Mouse (Mus musculus): Measurements from ENCODE around the gene Exoc4. TPM values are rescaled to one million over a fixed set of nuclear protein-coding genes. Genes with fewer than 3 reads are reported as not detected.

Gene Exoc4
- polyA plus RNA-seq, 1 experiment from 2014 or later = 11.7 TPM

DNA sequence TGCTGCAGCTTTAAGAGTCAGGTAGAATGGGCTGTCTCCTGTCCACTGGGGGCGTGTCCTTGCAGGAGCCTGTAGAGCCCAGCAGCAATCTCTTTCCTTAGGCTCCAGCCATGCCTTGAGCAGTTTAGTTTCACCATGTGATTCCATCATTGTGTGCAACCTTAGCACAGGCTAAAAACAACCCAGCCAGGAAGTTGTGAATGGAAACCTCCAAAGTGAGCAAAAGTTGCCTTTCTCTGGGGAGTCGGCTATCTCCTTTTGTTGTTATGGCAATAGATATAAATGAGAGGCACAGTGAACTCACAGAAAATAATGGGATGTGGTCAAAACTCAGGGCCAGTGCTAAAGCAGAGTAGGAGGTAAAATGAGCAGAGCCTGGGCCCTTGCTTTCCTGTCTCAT lies 565.5 kb downstream of the Exoc4 start:
- WGBS = 57% methylated on average over 2 of the region's 2 CpGs
- DNase-seq (ENCODE audit: low spot score) (no peak), ATAC-seq (no peak)
- no peaks in the 10 kb centered on the region for H3K4me1 ChIP-seq (ENCODE audit: insufficient read depth, low read depth, low read length)
- no peak overlapping the region for H3K4me2 ChIP-seq (replicated peaks; ENCODE audit: low read depth, low read length)
- no peaks in the 10 kb centered on the region for H3K27me3 ChIP-seq (replicated peaks; ENCODE audit: insufficient read depth, low read length)
- H3K9ac ChIP-seq (replicated peaks; ENCODE audit: low read depth) = no peak overlapping the region
- no peak overlapping the region for H3K27ac ChIP-seq (ENCODE audit: low read length)
- TF ChIP-seq CTCF (IDR thresholded peaks at IDR 0.05) = no peak
- no peak for TF ChIP-seq EP300 (IDR thresholded peaks at IDR 0.05)
- H3K4me3 ChIP-seq (ENCODE audit: low read depth, low read length) = no peak overlapping the region
- H3K36me3 ChIP-seq (ENCODE audit: insufficient read depth, low read length) = no peaks in the 10 kb centered on the region
- no peaks in the 10 kb centered on the region for H3K9me3 ChIP-seq (ENCODE audit: low read length)

DNA sequence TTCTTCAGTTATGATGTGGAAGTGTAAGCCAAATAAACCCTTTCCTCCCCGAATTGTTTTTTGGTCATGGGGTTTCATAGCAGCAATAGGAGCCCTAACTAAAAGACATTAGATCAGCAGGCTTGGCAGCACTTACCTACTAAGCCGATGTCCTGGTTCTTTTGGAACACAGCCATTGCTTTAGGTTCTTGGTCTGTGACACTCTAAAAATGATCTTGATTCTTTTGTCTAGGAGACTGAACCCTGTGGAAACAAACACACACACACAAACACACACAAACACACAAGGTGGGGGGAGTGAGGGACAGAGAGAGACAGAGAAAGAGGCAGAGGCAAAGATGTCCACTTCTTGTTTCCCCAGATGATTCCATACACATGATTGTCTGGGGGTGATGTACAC lies 574.3 kb downstream of the Exoc4 start:
- 82% methylated on average over 2 of the region's 2 CpGs for WGBS
- Histone ChIP-seq H3K36me3 (ENCODE audit: insufficient read depth, low read length) (no peaks in the 10 kb centered on the region), H3K27ac (ENCODE audit: low read length) (no peak overlapping the region), H3K4me2 (replicated peaks; ENCODE audit: low read depth, low read length) (no peak overlapping the region), H3K4me3 (ENCODE audit: low read depth, low read length) (no peak overlapping the region), H3K9me3 (ENCODE audit: low read length) (no peaks in the 10 kb centered on the region), H3K4me1 (ENCODE audit: insufficient read depth, low read depth, low read length) (no peaks in the 10 kb centered on the region), H3K27me3 (replicated peaks; ENCODE audit: insufficient read depth, low read length) (no peaks in the 10 kb centered on the region), H3K9ac (replicated peaks; ENCODE audit: low read depth) (no peak overlapping the region)
- ATAC-seq (no peak), DNase-seq (ENCODE audit: low spot score) (no peak)
- TF ChIP-seq EP300 (IDR thresholded peaks at IDR 0.05) (no peak), CTCF (IDR thresholded peaks at IDR 0.05) (no peak)

- no peak for TF ChIP-seq CTCF (IDR thresholded peaks at IDR 0.05)
- TF ChIP-seq EP300 (IDR thresholded peaks at IDR 0.05) = no peak
- no peak overlapping the region for H3K9ac ChIP-seq (replicated peaks; ENCODE audit: low read depth)
- H3K4me3 ChIP-seq (ENCODE audit: low read depth, low read length) = no peak overlapping the region
- H3K4me2 ChIP-seq (replicated peaks; ENCODE audit: low read depth, low read length) = no peak overlapping the region
- no peaks in the 10 kb centered on the region for H3K27me3 ChIP-seq (replicated peaks; ENCODE audit: insufficient read depth, low read length)
- no peaks in the 10 kb centered on the region for H3K9me3 ChIP-seq (ENCODE audit: low read length)
- H3K27ac ChIP-seq (ENCODE audit: low read length) = no peak overlapping the region
- H3K4me1 ChIP-seq (ENCODE audit: insufficient read depth, low read depth, low read length) = no peaks in the 10 kb centered on the region
- H3K36me3 ChIP-seq (ENCODE audit: insufficient read depth, low read length) = no peaks in the 10 kb centered on the region
- ATAC-seq (no peak), DNase-seq (ENCODE audit: low spot score) (no peak)
- whole genome bisulfite sequencing = 63% methylated on average over 6 of the region's 6 CpGs
Observed at GRCm38 (mm10) chr6:33823777-33824302, 575.0 kb downstream of the Exoc4 start.

DNA sequence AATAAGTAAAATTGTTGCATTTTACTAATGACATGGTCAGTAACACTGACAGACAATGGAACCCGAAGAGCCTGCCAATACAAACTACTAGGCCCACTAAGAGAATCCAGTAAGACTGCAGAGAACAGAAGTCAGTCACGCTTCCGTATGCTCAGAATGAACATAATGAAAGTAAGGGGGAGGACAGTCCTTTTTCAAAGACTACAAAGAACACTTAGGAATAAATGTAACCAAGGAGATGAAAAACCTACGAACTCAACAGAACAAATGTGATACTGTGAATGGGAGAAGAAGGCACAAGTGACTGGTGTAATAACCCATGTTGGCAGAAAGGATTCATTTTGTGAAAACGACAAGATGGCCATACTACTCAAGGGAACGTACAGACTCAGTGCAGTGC lies 579.6 kb downstream of the Exoc4 start:
- Histone ChIP-seq H3K4me1 (ENCODE audit: insufficient read depth, low read depth, low read length) (no peaks in the 10 kb centered on the region), H3K9me3 (ENCODE audit: low read length) (no peaks in the 10 kb centered on the region), H3K27me3 (replicated peaks; ENCODE audit: insufficient read depth, low read length) (no peaks in the 10 kb centered on the region), H3K9ac (replicated peaks; ENCODE audit: low read depth) (no peak overlapping the region), H3K36me3 (ENCODE audit: insufficient read depth, low read length) (no peaks in the 10 kb centered on the region), H3K4me3 (ENCODE audit: low read depth, low read length) (no peak overlapping the region), H3K27ac (ENCODE audit: low read length) (no peak overlapping the region), H3K4me2 (replicated peaks; ENCODE audit: low read depth, low read length) (no peak overlapping the region)
- ATAC-seq = no peak
- DNase-seq (ENCODE audit: low spot score) = no peak
- TF ChIP-seq CTCF (IDR thresholded peaks at IDR 0.05) (no peak), EP300 (IDR thresholded peaks at IDR 0.05) (no peak)
- 94% methylated on average over 6 of the region's 6 CpGs for WGBS

DNA sequence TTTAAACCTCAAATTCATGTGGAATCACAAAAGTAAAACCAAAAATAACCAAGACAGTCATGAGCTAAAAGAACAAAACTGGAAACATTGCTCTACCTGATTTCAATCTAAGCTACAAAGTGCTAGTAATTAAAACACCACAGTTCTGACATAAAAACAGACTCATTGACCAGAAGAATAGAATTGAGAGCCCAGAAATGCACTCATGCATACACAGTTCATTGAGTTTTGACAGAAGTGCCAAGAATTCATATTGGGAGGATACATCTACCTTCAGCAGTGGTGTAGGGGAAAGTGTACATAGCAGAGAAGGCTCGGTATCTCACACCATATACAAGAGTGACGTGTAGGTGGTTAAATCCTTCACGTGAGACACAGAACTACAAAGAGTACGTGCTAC lies 580.4 kb downstream of the Exoc4 start:
- Histone ChIP-seq H3K27me3 (replicated peaks; ENCODE audit: insufficient read depth, low read length) (no peaks in the 10 kb centered on the region), H3K4me3 (ENCODE audit: low read depth, low read length) (no peak overlapping the region), H3K4me1 (ENCODE audit: insufficient read depth, low read depth, low read length) (no peaks in the 10 kb centered on the region), H3K9me3 (ENCODE audit: low read length) (no peaks in the 10 kb centered on the region), H3K4me2 (replicated peaks; ENCODE audit: low read depth, low read length) (no peak overlapping the region), H3K36me3 (ENCODE audit: insufficient read depth, low read length) (no peaks in the 10 kb centered on the region), H3K9ac (replicated peaks; ENCODE audit: low read depth) (no peak overlapping the region), H3K27ac (ENCODE audit: low read length) (no peak overlapping the region)
- DNase-seq (ENCODE audit: low spot score) (no peak), ATAC-seq (no peak)
- WGBS = 97% methylated on average over 4 of the region's 4 CpGs
- TF ChIP-seq CTCF (IDR thresholded peaks at IDR 0.05) (no peak), EP300 (IDR thresholded peaks at IDR 0.05) (no peak)

DNA sequence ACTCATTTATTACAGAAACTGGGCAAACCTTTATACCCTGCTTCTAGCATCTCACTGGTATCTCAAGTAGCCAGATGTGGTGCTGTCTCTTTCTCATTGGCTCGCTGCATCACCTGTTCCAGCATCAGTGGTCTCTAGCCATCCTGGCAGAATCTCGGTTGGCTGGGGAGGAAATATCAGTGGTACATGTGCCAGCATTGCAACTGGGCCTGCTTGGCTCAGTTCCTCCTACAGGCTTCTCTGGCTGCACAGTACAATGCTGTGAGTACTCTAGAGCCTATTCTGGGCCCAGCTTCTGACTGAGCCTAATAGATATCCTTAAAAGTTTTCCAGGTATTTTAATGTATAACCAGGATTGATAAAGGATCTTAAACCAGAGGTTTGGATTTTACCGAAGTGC lies 582.4 kb downstream of the Exoc4 start:
- H3K36me3 ChIP-seq (ENCODE audit: insufficient read depth, low read length) = no peaks in the 10 kb centered on the region
- no peaks in the 10 kb centered on the region for H3K4me1 ChIP-seq (ENCODE audit: insufficient read depth, low read depth, low read length)
- no peak for TF ChIP-seq CTCF (IDR thresholded peaks at IDR 0.05)
- H3K9me3 ChIP-seq (ENCODE audit: low read length) = no peaks in the 10 kb centered on the region
- H3K27ac ChIP-seq (ENCODE audit: low read length) = no peak overlapping the region
- WGBS = 85% methylated on average over 3 of the region's 3 CpGs
- H3K4me2 ChIP-seq (replicated peaks; ENCODE audit: low read depth, low read length) = no peak overlapping the region
- DNase-seq (ENCODE audit: low spot score) (no peak), ATAC-seq (no peak)
- H3K27me3 ChIP-seq (replicated peaks; ENCODE audit: insufficient read depth, low read length) = no peaks in the 10 kb centered on the region
- no peak overlapping the region for H3K4me3 ChIP-seq (ENCODE audit: low read depth, low read length)
- H3K9ac ChIP-seq (replicated peaks; ENCODE audit: low read depth) = no peak overlapping the region

GRCm38 (mm10) chr6:33832978-33833377 lies 584.1 kb downstream of the Exoc4 start:
- no peak for ATAC-seq
- TF ChIP-seq CTCF (IDR thresholded peaks at IDR 0.05) (no peak), EP300 (IDR thresholded peaks at IDR 0.05) (no peak)
- H3K4me3 ChIP-seq (ENCODE audit: low read depth, low read length) = no peak overlapping the region
- H3K9ac ChIP-seq (replicated peaks; ENCODE audit: low read depth) = no peak overlapping the region
- 72% methylated on average over 4 of the region's 4 CpGs for WGBS
- H3K9me3 ChIP-seq (ENCODE audit: low read length) = no peaks in the 10 kb centered on the region
- H3K4me1 ChIP-seq (ENCODE audit: insufficient read depth, low read depth, low read length) = no peaks in the 10 kb centered on the region
- H3K27me3 ChIP-seq (replicated peaks; ENCODE audit: insufficient read depth, low read length) = no peaks in the 10 kb centered on the region
- no peak overlapping the region for H3K4me2 ChIP-seq (replicated peaks; ENCODE audit: low read depth, low read length)
- H3K27ac ChIP-seq (ENCODE audit: low read length) = no peak overlapping the region
- no peak for DNase-seq (ENCODE audit: low spot score)
- H3K36me3 ChIP-seq (ENCODE audit: insufficient read depth, low read length) = no peaks in the 10 kb centered on the region

Measured in lung, postnatal 0 days (tissue).